Mouse (Mus musculus) gastrocnemius, postnatal 10 days (tissue): ENCODE measurements around the gene Drc7. TPM values are rescaled to one million over a fixed set of nuclear protein-coding genes. Genes with fewer than 3 reads are reported as not detected.
"Not testable (repeated sequence)": the region's sequence is repeated elsewhere in the genome, so short reads cannot be mapped to it uniquely, and the experiment has no call there.

Source experiments
- DNase-seq: peaks from one replicate; pipeline ENCODE4 v3.0.0; 2021; ENCODE audit warnings: mixed read lengths
- long read RNA-seq, 2 experiments: library from polyadenylated mRNA; stranded (forward); transcript quantifications; one replicate each; pipeline ENCODE4 v2.0.0; 2021
- total RNA-seq, 2 experiments: library from RNA; stranded (reverse); gene quantifications; 2 replicates each; pipeline ENCODE4 v1.2.3; 2021

Drc7 gene
- not detected for total RNA-seq
- long read RNA-seq, experiment 1: 0 reads
- long read RNA-seq, experiment 2: 0 reads

DNA sequence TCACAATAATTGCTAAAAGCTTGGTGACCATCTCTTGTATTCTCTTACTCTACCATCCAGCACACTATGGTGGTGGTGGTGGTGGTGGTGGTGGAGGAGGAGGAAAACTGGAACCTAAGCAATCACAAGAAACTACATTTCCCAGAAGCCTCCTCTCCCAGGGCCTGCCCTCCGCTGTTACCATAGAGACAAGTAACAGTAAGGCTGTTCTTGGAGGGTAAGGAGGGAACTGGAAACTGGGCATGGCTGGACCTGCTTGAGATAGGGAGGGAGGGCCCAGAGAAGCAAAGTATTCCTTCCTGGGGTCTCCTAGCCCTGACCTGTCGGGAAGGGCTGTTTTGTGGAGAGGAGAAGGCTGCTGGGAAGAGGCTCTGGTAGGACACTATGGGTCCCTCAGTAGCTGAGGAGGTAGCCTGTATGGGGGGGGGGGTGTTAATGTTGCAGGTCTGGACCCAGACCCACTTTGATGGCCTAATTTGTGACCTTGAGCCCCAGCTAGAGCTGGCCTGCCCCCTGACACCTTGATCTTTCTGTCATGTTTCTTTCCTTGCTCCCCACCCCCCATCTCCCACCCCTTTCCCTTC lies at the start of gene Drc7:
Gene Drc7, plus strand, starts transcription at position 177 of the 584 bp plus-strand sequence.
- DNase-seq: no peak

GRCm38 (mm10) chr8:95012442-95012919 lies 42.4 kb upstream of the Drc7 start:
- no peak for DNase-seq

DNA sequence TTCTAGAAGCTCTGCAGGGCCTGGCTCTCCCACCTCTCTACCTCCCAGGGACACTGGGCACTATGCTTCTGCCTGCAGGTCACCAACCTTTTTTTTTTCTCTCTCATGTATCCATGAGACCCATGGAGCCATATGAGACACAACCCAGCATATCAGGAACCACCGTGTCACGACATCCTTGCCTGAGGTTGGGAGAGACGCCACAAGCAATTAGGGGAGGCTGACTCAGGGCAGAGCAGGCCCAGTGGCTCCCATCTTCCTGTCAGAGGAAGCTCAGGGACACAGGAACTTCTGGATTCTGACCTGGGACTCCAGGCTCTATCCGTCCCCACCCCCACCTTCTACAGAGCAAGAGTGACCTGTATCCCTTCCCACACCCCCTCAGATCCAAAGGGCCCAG lies 39.0 kb upstream of the Drc7 start:
- no peak for DNase-seq

DNA sequence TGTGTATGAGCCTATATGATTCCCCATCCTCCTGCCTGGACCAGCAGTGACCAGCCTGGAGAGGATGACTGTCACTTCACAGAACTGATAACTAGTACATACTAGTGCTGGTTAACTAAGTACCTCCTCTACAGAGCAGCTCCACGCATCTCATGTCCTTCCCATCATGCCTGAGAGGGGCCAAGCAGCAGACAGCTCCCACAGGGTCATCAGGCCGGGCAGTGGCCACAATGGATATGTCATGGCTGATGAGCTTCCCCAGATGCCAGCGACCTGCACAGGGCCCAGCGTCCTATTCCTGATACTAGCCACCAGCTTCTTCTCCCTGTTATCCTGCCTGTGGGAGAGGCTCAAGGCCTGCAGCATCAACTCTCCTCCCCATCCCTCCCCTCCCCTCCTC lies 38.2 kb upstream of the Drc7 start:
- no peak for DNase-seq

DNA sequence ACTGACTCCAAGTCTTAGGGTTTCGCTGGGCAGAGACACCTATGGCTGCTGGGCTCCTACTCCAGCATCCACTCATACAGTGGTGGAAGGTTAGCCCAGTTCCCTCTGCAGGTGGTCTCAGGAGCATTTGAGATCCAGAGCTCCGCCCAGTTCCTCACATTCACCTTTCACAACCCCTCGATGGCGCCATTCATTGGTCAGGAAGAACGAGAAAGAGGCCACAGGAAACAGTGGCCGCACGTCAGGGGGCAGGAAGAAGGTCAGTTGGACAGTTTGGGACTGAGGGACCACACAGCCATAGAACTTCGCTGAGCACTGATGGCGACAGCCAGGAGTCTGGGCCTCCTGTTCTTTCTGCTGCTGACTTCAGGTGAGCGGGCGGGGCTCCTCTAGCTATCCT lies 37.5 kb upstream of the Drc7 start, which contains the start of gene Adgrg3:
Gene Adgrg3, plus strand, starts transcription at position 242 of the 400 bp plus-strand sequence.
- DNase-seq: no peak

- no peak for DNase-seq
These were observed 36.8 kb upstream of the Drc7 start for GRCm38 (mm10) chr8:95017969-95018635.

DNA sequence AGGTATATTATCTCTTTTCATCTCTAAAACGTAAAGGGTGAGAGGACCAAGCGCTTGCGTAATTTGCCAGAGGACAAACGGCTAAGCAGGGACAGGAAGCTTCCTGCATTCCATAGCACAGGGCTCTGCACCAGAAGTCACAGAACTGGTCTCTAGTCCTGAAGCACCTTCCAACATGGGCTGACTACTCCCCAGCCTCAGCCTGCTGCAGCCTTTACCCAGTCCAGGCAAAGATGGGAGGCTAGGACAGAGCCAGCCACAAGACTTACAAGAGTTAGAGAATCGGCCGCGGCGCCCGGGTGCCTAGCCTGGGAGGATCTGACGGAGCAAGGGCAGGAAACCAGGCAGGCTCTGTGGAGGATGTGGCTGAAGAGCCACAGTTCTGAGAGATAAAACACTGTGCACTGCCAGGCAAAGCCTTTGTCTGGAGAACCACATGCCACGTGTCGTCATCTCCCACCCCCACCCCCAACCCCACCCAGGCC lies 34.6 kb upstream of the Drc7 start:
- no peak for DNase-seq

DNA sequence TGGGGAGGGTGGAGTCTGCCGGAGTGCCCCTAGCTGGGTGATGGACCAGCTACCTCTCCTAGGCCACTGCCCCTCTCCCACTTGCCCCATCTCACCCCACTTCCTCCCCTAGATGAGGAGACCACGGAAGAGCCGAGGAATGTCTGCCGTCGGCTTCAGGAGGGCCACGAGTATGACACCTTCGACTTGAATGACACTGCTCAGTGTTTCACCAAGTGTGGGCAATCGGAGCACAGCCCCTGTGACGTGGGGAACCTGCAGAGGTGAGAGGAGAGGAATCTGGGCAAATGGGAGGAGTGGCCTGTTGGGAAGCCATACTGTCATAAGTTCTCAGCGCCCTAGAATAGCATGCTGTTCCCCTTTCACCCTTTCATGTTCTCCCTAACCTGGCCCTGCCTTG lies 34.1 kb upstream of the Drc7 start:
- no peak for DNase-seq

DNA sequence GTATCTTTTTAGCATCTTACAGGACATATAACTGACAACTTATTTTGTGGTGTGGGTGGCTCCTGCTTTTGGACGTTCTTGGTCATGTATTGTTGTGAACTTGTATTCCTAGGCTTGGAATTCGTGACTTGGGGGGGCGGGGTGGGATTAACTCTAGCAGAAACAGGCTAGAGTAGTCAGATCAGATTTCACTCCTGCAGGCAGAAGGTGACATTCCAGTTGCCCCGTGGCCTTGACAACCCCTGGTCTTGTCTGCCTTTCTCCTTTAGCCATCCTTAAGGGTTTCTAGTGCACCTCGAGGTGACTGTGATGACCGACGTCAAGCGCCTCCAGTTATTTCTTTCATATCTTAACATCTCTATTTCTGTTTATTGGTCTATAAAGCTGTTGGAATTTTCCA lies 31.7 kb upstream of the Drc7 start:
- no peak for DNase-seq

- no peak for DNase-seq
These were observed 30.5 kb upstream of the Drc7 start for GRCm38 (mm10) chr8:95024387-95024786.

DNA sequence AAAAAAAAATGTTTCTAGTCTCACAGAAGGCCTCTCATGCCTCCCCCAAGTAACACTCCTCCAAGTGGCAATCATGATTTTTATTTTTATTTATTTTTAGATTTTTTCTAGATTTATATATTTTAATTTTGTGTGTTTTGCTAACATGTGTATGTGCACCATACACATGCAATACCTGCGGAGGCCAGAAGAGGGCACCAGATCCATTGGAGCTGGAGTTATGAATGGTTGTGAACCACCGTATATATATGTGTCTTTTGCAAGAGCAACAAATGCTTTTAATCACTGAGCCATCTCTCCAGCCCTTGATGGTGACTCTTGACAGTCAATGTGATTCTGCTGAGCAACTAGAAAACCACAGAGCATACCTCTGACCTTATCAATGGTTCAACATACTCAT lies 29.5 kb upstream of the Drc7 start:
- no peak for DNase-seq

- not testable (repeated sequence) for DNase-seq
These were observed 26.5 kb upstream of the Drc7 start for GRCm38 (mm10) chr8:95028391-95028790.

GRCm38 (mm10) chr8:95037106-95037925 lies 17.6 kb upstream of the Drc7 start:
- no peak for DNase-seq

DNA sequence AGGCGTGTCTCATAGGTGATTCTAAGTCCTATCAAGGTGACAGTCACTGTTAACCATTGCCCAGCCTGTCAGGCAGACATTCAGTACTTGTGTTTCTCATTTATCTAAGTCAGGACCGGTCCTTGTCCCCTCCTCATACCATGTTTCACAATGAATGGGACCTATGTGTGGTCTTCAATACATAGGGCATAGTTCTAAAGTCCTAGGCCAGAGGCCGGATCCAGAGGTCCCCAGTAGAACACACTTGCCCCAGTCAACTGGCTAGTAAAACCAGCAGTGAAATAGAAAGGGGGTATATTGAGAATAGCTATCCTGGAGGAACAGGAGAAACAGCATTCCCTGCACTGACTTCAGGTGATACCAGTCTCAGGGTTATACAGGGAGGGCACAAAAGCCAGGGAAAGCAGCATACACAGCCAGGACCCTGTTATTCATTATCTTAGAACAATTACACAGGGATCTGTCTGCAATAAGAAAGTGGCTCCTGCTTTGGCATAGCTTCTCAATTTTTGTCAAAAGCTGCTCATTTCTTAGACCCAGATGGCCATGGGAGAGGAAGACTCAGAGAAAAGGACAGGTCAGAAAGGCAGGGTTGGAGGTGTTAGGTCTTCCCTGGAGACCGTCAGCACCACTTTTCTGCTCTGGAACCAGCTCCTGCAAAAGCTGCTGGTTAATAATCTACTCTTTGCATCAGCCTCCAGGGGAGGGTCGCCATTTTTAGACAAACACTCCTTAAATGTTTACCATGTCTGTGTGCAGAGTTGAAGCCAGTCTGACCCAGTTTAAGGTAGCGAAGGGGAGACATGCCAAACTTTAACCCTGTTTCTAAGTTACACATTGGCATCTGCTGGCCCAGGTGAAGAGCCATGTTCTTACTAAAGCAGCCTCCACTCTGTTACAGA lies 12.8 kb upstream of the Drc7 start:
- no peak for DNase-seq

GRCm38 (mm10) chr8:95044811-95045210 lies 10.1 kb upstream of the Drc7 start:
- DNase-seq: no peak

DNA sequence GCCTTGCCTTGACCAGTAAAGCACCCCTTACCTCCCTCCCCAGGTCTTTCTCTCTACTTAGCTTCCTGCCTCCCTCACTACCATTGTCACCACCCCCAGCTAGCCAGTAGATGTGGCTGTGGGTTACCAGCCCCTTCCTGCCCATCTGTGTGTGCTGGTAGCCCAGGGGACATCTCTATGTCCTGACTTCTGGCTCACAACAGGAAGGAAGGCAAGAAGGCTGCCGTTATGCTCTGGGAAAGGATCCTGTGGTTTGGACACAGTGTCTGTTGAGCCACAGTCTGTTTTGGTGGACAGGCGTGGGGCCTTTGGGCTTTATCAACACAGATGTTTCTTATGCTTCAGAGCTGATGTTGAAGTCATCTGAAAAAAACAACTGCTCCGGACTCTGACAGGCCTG lies 7.9 kb upstream of the Drc7 start:
- no peak for DNase-seq

DNA sequence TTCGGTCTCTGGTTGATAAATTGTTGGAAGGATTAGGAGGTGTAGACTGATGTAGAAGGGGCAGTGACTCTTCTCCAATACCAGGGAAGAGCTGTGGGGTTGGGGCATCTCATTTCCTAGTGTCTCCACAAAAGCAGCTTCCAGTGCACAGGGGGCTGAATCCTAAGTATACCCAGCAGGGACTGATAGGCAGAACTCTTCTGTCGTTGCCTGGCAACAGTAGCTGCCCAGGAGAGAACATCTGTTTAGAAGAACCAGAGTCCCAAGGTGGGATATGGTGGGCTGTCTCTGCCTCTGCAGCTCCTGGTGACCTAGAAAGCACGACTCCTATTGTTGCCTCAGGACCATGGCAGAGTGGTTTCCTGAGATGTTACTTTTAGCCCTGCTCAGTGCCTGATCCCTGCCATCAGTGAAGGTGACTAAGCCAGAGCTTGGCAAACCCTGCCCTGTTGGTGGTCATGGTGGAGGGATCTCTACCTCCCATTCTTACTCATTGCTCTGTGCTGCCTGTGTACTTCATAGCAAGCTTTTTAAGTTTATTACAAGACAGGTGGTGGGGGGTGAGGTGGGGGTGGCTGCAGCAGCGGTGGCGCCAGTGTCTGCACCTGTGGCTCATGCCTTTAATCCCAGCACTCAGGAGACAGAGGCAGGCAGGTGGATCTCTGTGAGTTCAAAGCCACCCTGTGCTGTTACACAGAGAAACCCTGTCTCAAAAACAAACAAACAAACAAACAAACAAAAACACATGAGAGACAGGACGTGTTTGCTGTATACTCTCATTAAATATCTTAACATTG lies 6.8 kb upstream of the Drc7 start:
- no peak for DNase-seq

GRCm38 (mm10) chr8:95049636-95050035 lies 5.3 kb upstream of the Drc7 start:
- no peak for DNase-seq

DNA sequence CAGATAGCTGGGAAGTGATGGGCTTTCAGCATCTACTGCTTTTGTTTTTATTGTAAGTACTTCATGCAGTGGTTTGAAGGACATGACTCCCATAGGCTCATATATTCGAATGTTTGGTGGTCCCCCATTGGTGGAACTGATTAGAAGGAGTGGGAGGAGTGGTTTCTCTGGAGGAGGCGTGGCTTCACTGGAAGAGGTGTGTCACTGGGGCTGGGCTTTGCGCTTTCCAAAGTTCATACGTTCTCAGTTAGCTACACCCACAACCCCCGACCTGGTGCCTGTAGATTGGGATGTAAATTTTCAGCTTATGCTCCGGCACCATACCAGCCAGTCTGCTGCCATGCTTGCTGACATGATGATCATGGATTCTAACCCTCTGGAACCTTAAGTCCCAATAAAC lies 465 bp upstream of the Drc7 start:
- DNase-seq: no peak

- no peak for DNase-seq
These were observed 1.5 kb downstream of the Drc7 start for GRCm38 (mm10) chr8:95056414-95056813.

DNA sequence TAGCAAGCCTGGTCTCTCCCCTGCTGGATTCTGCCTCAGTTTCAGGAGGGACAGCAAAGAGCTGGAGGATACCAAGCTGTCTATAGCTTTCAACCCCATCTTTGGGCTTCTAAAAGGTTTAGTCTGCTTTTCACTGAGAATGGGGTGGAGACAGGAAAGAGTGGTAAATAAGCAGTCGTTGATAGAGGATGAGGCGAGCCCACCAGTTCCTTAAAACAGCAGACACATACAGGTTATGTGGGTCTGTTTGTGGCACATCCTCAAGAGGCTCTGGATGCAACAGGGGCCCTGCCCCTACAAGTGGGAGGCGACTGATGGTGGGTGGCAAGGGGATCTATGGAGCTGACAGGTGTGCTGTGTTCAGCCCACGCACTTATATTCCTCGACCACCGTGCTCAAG lies 3.8 kb downstream of the Drc7 start:
- DNase-seq: no peak
